Mouse (Mus musculus) adrenal gland, postnatal 10 days (tissue): Measurements from ENCODE around the gene Olfr832. TPM values are rescaled to one million over a fixed set of nuclear protein-coding genes. Genes with fewer than 3 reads are reported as not detected.
"Not testable (repeated sequence)": the region's sequence is repeated elsewhere in the genome, so short reads cannot be mapped to it uniquely, and the experiment has no call there.

Experiments
- DNase-seq: peaks from one replicate; pipeline ENCODE4 v3.0.0; 2021; ENCODE audit warnings: mixed read lengths
- long read RNA-seq, 2 experiments: library from polyadenylated mRNA; stranded (forward); transcript quantifications; one replicate each; pipeline ENCODE4 v2.0.0; 2021
- total RNA-seq, 2 experiments: library from RNA; stranded (reverse); gene quantifications; 2 replicates each; pipeline ENCODE4 v1.2.3; 2021

Olfr832 gene
- not detected for total RNA-seq
- long read RNA-seq, experiment 1, result 0 reads
- long read RNA-seq, experiment 2, result 0 reads

- DNase-seq, result not testable (repeated sequence)
Observed at GRCm38 (mm10) chr9:18936822-18937221, at the start of gene Olfr832. TSS of gene Olfr832 (plus strand) at chr9:18937122.

GRCm38 (mm10) chr9:18907699-18908098 lies 29.2 kb upstream of the Olfr832 start:
- DNase-seq, result not testable (repeated sequence)

GRCm38 (mm10) chr9:18927921-18928320 lies 9.0 kb upstream of the Olfr832 start:
- not testable (repeated sequence) for DNase-seq

GRCm38 (mm10) chr9:18962021-18962420 lies 25.1 kb downstream of the Olfr832 start:
- no peak for DNase-seq

GRCm38 (mm10) chr9:18987690-18988089 lies 50.8 kb downstream of the Olfr832 start, which contains the start of gene Olfr834:
TSS of gene Olfr834 (plus strand) at chr9:18987990.
- no peak for DNase-seq

Other genes with a start within 250 kb of the Olfr832 start
- gene Olfr24, start 173.1 kb upstream of the Olfr832 start, total RNA-seq, result not detected
- not detected for gene Olfr828, start 117.6 kb upstream of the Olfr832 start, total RNA-seq
- gene Olfr829, start 82.2 kb upstream of the Olfr832 start, total RNA-seq, result not detected
- gene Olfr830, start 62.4 kb upstream of the Olfr832 start, total RNA-seq, result not detected
- gene Olfr834, start 50.9 kb downstream of the Olfr832 start, total RNA-seq, result not detected
- not detected for gene Olfr835, start 95.6 kb downstream of the Olfr832 start, total RNA-seq
- not detected for gene Olfr836, start 183.3 kb downstream of the Olfr832 start, total RNA-seq
- gene Olfr837, start 199.2 kb downstream of the Olfr832 start, total RNA-seq, result not detected
- under 1 TPM in 1 of 2 experiments, not detected in 1; 0.03 TPM for gene Olfr839-ps1, start 240.2 kb downstream of the Olfr832 start, total RNA-seq